In genomic region chr19:7482266-7482598, GRCm38 (mm10) we compare ENCODE assay signal across 8 mouse cellular contexts. TPM values are rescaled to one million over a fixed set of nuclear protein-coding genes. Genes with fewer than 3 reads are reported as not detected.
DNase-seq lines count a peak whose midpoint lies in the region; ATAC-seq and TF ChIP-seq lines count a peak whose summit lies in the region.

No protein-coding gene starts in this region.

- no peak for ATAC-seq in kidney, embryonic 15.5 days (replicated peaks; ENCODE audit: low FRiP score)
- no peak for ATAC-seq in hindbrain, embryonic 16.5 days
- no peak for ATAC-seq in midbrain, postnatal 0 days (ENCODE audit: low FRiP score)

- no peaks in the 10 kb centered on the region for H3K36me3 ChIP-seq in kidney, embryonic 15.5 days
- no peaks in the 10 kb centered on the region for H3K36me3 ChIP-seq in hindbrain, embryonic 16.5 days (ENCODE audit: control insufficient read depth, insufficient read depth, low read length)
- H3K36me3 ChIP-seq in midbrain, postnatal 0 days (ENCODE audit: insufficient read depth, low read length), result no peaks in the 10 kb centered on the region

- WGBS in kidney, embryonic 15.5 days, result under 1% methylated on average over 7 of the region's 7 CpGs
- under 1% methylated on average over 7 of the region's 7 CpGs for whole genome bisulfite sequencing in hindbrain, embryonic 16.5 days
- under 1% methylated on average over 7 of the region's 7 CpGs for WGBS in midbrain, postnatal 0 days

- peak overlapping the region; percentile 76 for H3K4me2 ChIP-seq in kidney, embryonic 15.5 days
- peak overlapping the region; percentile 72 for H3K4me2 ChIP-seq in hindbrain, embryonic 16.5 days (ENCODE audit: low read length)
- H3K4me2 ChIP-seq in midbrain, postnatal 0 days (ENCODE audit: low read depth, low read length, poor library complexity, severe bottlenecking), result peak overlapping the region; percentile 65

- no peak for TF ChIP-seq CTCF in midbrain, postnatal 0 days (IDR thresholded peaks at IDR 0.05)

- peaks cover 20% of the 10 kb centered on the region for H3K4me1 ChIP-seq in kidney, embryonic 15.5 days
- 0 out of 2 replicates have a peak, but pooled peaks cover 2% of the 10 kb centered on the region for H3K4me1 ChIP-seq in brown adipose tissue, adult 24 weeks (ENCODE audit: control insufficient read depth, insufficient read depth, insufficient read length, low read length)
- H3K4me1 ChIP-seq in hindbrain, embryonic 16.5 days (ENCODE audit: control insufficient read depth, insufficient read depth, low read depth, low read length), result peaks cover 25% of the 10 kb centered on the region
- H3K4me1 ChIP-seq in midbrain, postnatal 0 days (ENCODE audit: insufficient read depth, low read length), result no peaks in the 10 kb centered on the region

- no peak for DNase-seq in kidney, adult 18-20 months
- DNase-seq in midbrain, postnatal 0 days (ENCODE audit: low spot score), result no peak
- no peak for DNase-seq in retina, embryonic 14.5 days (ENCODE audit: low spot score)
- DNase-seq in adrenal gland, postnatal 25 days, result no peak
- no peak for DNase-seq in adrenal gland, adult 8-10 months

- H3K27ac ChIP-seq in kidney, embryonic 15.5 days, result peak overlapping the region; percentile 100
- peak overlapping the region; percentile 92 for H3K27ac ChIP-seq in brown adipose tissue, adult 24 weeks (replicated peaks; ENCODE audit: low read depth, low read length)
- peak overlapping the region; percentile 100 for H3K27ac ChIP-seq in hindbrain, embryonic 16.5 days (ENCODE audit: low read depth, low read length)
- peak overlapping the region; percentile 99 for H3K27ac ChIP-seq in midbrain, postnatal 0 days (ENCODE audit: low read depth, low read length)

- H3K27me3 ChIP-seq in kidney, embryonic 15.5 days, result no peaks in the 10 kb centered on the region
- no peaks in the 10 kb centered on the region for H3K27me3 ChIP-seq in hindbrain, embryonic 16.5 days (replicated peaks; ENCODE audit: control insufficient read depth, insufficient read depth, low read length)
- no peaks in the 10 kb centered on the region for H3K27me3 ChIP-seq in midbrain, postnatal 0 days (ENCODE audit: insufficient read depth, low read length)

- peak overlapping the region; percentile 98 for H3K9ac ChIP-seq in kidney, embryonic 15.5 days
- peak overlapping the region; percentile 97 for H3K9ac ChIP-seq in hindbrain, embryonic 16.5 days (ENCODE audit: low read depth, low read length)
- peak overlapping the region; percentile 99 for H3K9ac ChIP-seq in midbrain, postnatal 0 days (replicated peaks; ENCODE audit: low read length, poor library complexity, severe bottlenecking)

- peak overlapping the region; percentile 98 for H3K4me3 ChIP-seq in kidney, embryonic 15.5 days (replicated peaks)
- peak overlapping the region; percentile 87 for H3K4me3 ChIP-seq in brown adipose tissue, adult 24 weeks (ENCODE audit: insufficient read depth, low read depth, low read length)
- H3K4me3 ChIP-seq in hindbrain, embryonic 16.5 days (ENCODE audit: low read length), result peak overlapping the region; percentile 78
- H3K4me3 ChIP-seq in midbrain, postnatal 0 days (ENCODE audit: low read depth, low read length), result peak overlapping the region; percentile 90

- H3K9me3 ChIP-seq in kidney, embryonic 15.5 days (replicated peaks), result no peaks in the 10 kb centered on the region
- H3K9me3 ChIP-seq in hindbrain, embryonic 16.5 days (ENCODE audit: control insufficient read depth, low read length), result no peaks in the 10 kb centered on the region
- no peaks in the 10 kb centered on the region for H3K9me3 ChIP-seq in midbrain, postnatal 0 days (ENCODE audit: low read length)

RNA-seq across cellular contexts. Expression of gene Rtn3, which starts 0.8 kb away (rescaled TPM):
- 157 TPM in 2 replicates for polyA plus RNA-seq in kidney, embryonic 15.5 days (2015; fragmentation: Nextera tagmentation; extraction: Ambion mirVana)
- 197 and 218 TPM in 2 replicates for polyA plus RNA-seq in brown adipose tissue, adult 24 weeks (2012; ENCODE audit: insufficient read depth, insufficient read length, missing spikeins)
- polyA plus RNA-seq in hindbrain, embryonic 16.5 days (2015; fragmentation: Nextera tagmentation; extraction: Ambion mirVana), result 693 and 702 TPM in 2 replicates
- 420 and 473 TPM in 2 replicates for total RNA-seq in midbrain, postnatal 0 days (2014; rRNA removed)
- 741 and 750 TPM in 2 replicates for polyA plus RNA-seq in midbrain, postnatal 0 days (2015; fragmentation: Nextera tagmentation; extraction: Ambion mirVana)
- total RNA-seq in adrenal gland, postnatal 25 days (2021), result 131 TPM in 2 replicates
- 100 to 1,000 TPM; 117 to 159 (median 137) TPM for total RNA-seq in adrenal gland, adult 8-10 months (2022)

RNA-seq across cellular contexts. Expression of gene Atl3, which starts 11.6 kb away (rescaled TPM):
- polyA plus RNA-seq in kidney, embryonic 15.5 days (2015; fragmentation: Nextera tagmentation; extraction: Ambion mirVana), result 12.2 and 12.3 TPM in 2 replicates
- 59.2 and 73.5 TPM in 2 replicates for polyA plus RNA-seq in brown adipose tissue, adult 24 weeks (2012; ENCODE audit: insufficient read depth, insufficient read length, missing spikeins)
- 5.7 and 5.8 TPM in 2 replicates for polyA plus RNA-seq in hindbrain, embryonic 16.5 days (2015; fragmentation: Nextera tagmentation; extraction: Ambion mirVana)
- 10.2 and 18.5 TPM in 2 replicates for total RNA-seq in midbrain, postnatal 0 days (2014; rRNA removed)
- polyA plus RNA-seq in midbrain, postnatal 0 days (2015; fragmentation: Nextera tagmentation; extraction: Ambion mirVana), result 5.3 and 5.5 TPM in 2 replicates
- total RNA-seq in adrenal gland, postnatal 25 days (2021), result 114 and 171 TPM in 2 replicates
- 100 to 1,000 TPM; 126 to 140 (median 136) TPM for total RNA-seq in adrenal gland, adult 8-10 months (2022)
